ENCODE assay signal across 11 mouse cellular contexts in the genomic region with DNA sequence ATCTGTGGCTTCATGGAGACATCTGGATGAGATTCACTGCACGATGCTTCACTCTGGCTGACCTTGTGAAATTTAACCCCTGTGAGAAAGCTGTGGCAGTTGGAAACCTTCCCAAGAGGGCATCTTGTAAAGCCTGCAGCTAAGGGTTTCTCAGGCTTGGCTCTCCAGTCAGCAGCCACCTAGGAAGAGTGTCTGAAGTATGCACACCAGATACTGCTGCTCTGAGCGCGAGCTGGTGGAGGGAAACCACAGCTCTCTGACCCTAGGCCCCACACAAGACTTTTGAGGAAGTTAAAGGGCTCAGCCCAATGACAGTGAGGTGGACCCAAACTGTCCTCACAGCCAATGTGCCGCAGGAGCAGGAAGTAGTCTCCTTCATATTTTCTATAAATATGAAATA.
A peak's percentile ranks its signal among the peaks of the same experiment; 100 is the strongest.
DNase-seq lines count a peak whose midpoint lies in the region; ATAC-seq and TF ChIP-seq lines count a peak whose summit lies in the region.
"Had no signal": no experiment of that assay in that cellular context is flagged by ENCODE, and none has a peak within 500 bp of the region (broad histone marks: within the 10 kb centered on the region; RNA-seq: fewer than 3 reads in every experiment).

No protein-coding gene starts in this region.

- no peak for ATAC-seq in kidney, postnatal 0 days (replicated peaks; ENCODE audit: low FRiP score, low read depth)
- ATAC-seq in megakaryocyte, adult 5-6 weeks (ENCODE audit: poor library complexity, severe bottlenecking) = peak; percentile 97

- no peaks in the 10 kb centered on the region for H3K9me3 ChIP-seq in kidney, postnatal 0 days (replicated peaks; ENCODE audit: low read length)
- no peaks in the 10 kb centered on the region for H3K9me3 ChIP-seq in embryonic facial prominence, embryonic 10.5 days

- no peaks in the 10 kb centered on the region for H3K27me3 ChIP-seq in kidney, postnatal 0 days (ENCODE audit: insufficient read depth, low read length)
- H3K27me3 ChIP-seq in embryonic facial prominence, embryonic 10.5 days (replicated peaks; ENCODE audit: low read depth, poor library complexity, severe bottlenecking) = no peaks in the 10 kb centered on the region

- 0 out of 2 replicates have a peak, but pooled peaks cover 3% of the 10 kb centered on the region for H3K36me3 ChIP-seq in kidney, postnatal 0 days (ENCODE audit: insufficient read depth, low read length)
- peaks cover 18% of the 10 kb centered on the region for H3K36me3 ChIP-seq in embryonic facial prominence, embryonic 10.5 days (replicated peaks)

- DNase-seq in kidney, postnatal 0 days (ENCODE audit: low spot score) = peak; percentile 54
- no peak for DNase-seq in kidney, adult 9 months
- peak; percentile 37 for DNase-seq in MN1 (ENCODE audit: low spot score)
- peak; percentile 43 for DNase-seq in embryonic facial prominence, embryonic 10.5 days (ENCODE audit: low spot score)
- no peak for DNase-seq in T-cell, adult 2 months (ENCODE audit: low spot score)
- DNase-seq in right cerebral cortex, postnatal 36 days (ENCODE audit: low spot score in 2 of 2) = no peak
- no peak for DNase-seq in spleen, postnatal 4 days (ENCODE audit: low spot score in 2 of 2)
- DNase-seq: cerebellum, postnatal 25 days; midbrain, embryonic 14.5 days; right cerebral cortex, postnatal 25 days had no signal

- H3K9ac ChIP-seq in kidney, postnatal 0 days (ENCODE audit: low read depth, low read length) = no peak overlapping the region

- H3K4me3 ChIP-seq in kidney, postnatal 0 days (replicated peaks; ENCODE audit: low read depth, low read length) = no peak overlapping the region
- H3K4me3 ChIP-seq in embryonic facial prominence, embryonic 10.5 days = no peak overlapping the region

- 27% methylated on average over 4 of the region's 4 CpGs for WGBS in kidney, postnatal 0 days
- 37% methylated on average over 4 of the region's 4 CpGs for WGBS in embryonic facial prominence, embryonic 10.5 days

- peaks cover 5% of the 10 kb centered on the region; the same call in 1 of the 2 replicates for H3K4me1 ChIP-seq in kidney, postnatal 0 days (replicated peaks; ENCODE audit: insufficient read depth, low read length)
- peaks cover 29% of the 10 kb centered on the region for H3K4me1 ChIP-seq in embryonic facial prominence, embryonic 10.5 days

- H3K27ac ChIP-seq in kidney, postnatal 0 days = no peak overlapping the region
- H3K27ac ChIP-seq in embryonic facial prominence, embryonic 10.5 days (replicated peaks) = 0 out of 2 replicates have a peak overlapping the region, but pooled peaks have one; percentile 41

- TF ChIP-seq CTCF in kidney, postnatal 0 days (IDR thresholded peaks at IDR 0.05; ENCODE audit: low read depth) = no peak

- H3K4me2 ChIP-seq in kidney, postnatal 0 days (ENCODE audit: low read length) = no peak overlapping the region

Comparison
In these comparisons a context has a peak if more than half of its experiments do, and no peak if none do; other contexts are left out.
1. DNase-seq: peak in kidney, postnatal 0 days (single experiment), MN1 (single experiment) and embryonic facial prominence, embryonic 10.5 days (single experiment); none in kidney, adult 9 months (single experiment), T-cell, adult 2 months (single experiment), right cerebral cortex, postnatal 36 days (0 of 2) and spleen, postnatal 4 days (0 of 2).